Mouse (Mus musculus) R1 (cell line): Measurements from ENCODE around the gene Atxn2.
"Not testable (repeated sequence)": the region's sequence is repeated elsewhere in the genome, so short reads cannot be mapped to it uniquely, and the experiment has no call there.

Experiments used
- DNase-seq: peaks from one replicate; pipeline ENCODE4 v3.0.0-alpha.2; 2018; ENCODE audit warnings: low read depth, low spot score

Atxn2 gene

DNA sequence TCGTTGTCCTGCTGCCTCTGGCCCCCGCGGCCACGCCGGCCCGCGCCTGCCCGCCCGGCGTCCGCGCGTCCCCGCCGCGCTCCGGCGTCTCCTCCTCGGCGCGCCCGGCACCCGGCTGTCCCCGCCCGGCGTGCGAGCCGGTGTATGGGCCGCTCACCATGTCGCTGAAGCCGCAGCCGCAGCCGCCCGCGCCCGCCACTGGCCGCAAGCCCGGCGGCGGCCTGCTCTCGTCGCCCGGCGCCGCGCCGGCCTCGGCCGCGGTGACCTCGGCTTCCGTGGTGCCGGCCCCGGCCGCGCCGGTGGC is 743 bp downstream of the Atxn2 start:
- DNase-seq, result no peak

GRCm38 (mm10) chr5:121712232-121712933 is 1.2 kb downstream of the Atxn2 start:
- DNase-seq, result peak; percentile 57

DNA sequence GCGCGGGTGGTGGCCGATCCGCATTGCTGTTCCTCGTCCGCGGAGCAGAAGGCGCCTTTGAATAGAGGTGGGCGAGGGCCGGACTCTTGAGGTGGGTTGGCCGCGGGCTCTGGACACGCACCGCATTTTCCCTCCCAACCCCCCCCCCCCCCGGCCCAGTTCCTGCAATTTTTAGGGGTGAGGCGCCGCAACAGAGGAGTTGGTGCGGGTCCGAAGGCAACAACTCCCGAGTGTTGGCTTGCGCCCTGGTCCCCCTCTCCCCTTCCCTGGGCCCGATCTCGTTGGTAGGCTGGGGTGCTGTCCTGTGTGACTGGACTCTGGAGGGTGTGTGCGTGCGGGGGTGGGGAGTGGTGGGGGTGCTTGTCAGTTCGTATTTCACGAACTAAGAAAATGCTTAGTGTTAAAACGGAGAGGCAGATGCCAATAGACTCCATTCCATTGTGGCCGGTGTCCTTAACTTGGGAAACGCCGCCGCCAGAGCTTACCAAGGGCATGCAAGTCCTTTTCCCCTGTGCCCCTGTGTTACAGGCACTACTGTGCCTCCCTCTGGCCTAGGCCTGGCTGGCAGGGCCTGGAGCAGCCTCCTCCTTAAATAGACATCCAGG is 1.9 kb downstream of the Atxn2 start:
- no peak for DNase-seq

DNA sequence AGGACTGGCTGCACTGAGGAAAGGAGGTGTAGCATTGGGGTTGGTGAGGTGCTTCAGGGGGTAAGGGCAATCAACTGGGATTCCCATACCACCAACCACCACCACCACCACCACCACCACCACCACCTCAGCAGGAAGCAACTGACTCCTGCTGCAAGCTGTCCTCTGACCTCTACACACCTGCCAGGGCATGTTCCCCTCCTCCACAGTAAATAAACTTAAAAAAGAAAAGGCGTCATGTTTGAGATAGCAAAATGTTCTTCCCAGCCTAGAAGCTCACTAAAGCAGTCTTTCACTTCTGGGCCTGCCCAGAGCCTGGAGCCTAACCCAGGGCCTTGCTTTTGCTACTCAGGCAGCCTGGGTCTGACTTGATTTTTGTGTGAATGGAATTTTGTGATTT is 3.2 kb downstream of the Atxn2 start:
- no peak for DNase-seq

GRCm38 (mm10) chr5:121714928-121715327 is 3.8 kb downstream of the Atxn2 start:
- DNase-seq, result no peak

DNA sequence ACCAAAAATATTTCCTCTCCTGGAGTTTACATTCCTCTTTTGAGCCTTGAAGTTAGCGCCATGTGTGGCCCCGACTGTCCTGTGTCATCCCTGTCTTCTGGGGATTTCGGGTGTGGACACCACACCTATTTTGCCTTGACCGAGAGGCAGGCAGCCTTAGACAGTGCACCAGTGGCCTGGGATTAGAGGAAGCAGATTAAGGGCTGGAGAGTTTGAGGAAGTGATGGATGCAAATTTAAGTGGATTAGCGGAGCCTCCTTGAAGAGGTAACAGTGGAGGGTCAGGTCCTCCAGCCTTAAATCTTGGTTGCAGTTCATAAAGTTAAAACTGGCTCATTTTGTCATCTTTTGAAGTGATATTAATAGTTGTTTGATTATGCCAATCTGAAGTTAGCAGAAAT is 7.3 kb downstream of the Atxn2 start:
- DNase-seq, result no peak

- peak; percentile 50 for DNase-seq
Observed at GRCm38 (mm10) chr5:121720888-121721585, 9.9 kb downstream of the Atxn2 start.

- no peak for DNase-seq
Observed at GRCm38 (mm10) chr5:121721841-121722240, 10.7 kb downstream of the Atxn2 start.

DNA sequence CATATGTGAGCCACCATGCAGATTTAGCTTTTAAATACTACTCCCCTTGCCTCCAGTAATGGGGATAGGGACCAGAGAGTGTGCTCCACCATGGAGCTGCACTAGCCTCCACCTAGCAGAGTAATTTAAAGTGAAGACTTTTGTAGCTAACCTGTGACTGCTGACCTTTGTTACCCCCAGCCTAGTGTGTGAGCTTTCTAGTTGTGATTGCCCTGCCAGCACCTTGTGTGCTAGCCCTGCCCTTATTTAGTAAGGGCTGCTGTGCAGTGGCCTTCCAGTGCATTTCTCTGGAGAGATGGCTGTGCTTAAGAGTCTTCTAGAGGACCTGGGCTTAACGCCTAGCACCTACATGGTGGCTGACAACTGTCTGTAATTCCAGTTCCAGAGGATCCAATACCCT is 13.5 kb downstream of the Atxn2 start:
- DNase-seq, result no peak

DNA sequence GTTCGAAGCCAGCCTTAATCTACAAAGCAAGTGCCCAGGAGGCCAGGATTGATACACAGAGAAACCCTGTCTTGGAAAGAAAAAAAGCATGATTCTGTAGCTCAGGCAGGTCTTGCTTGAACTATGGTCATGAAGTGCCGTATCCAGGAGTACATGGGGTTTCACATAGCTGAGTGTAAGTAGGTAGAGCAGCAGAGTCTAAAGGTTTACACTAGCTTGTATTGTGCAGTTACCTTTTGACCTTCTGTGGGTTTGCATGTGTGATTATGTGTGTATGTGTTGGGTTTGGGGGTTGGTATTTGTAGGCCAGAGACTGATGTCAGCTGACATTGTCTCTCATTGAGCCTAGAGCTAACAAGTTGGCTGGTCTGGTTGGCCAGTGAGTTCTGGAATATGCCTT is 18.9 kb downstream of the Atxn2 start:
- DNase-seq, result no peak

GRCm38 (mm10) chr5:121736641-121737040 is 25.5 kb downstream of the Atxn2 start:
- DNase-seq, result no peak

- DNase-seq, result not testable (repeated sequence)
Observed at GRCm38 (mm10) chr5:121738162-121738561, 27.0 kb downstream of the Atxn2 start.

GRCm38 (mm10) chr5:121738576-121739191 is 27.5 kb downstream of the Atxn2 start:
- DNase-seq, result no peak

- no peak for DNase-seq
Observed at GRCm38 (mm10) chr5:121740516-121740915, 29.4 kb downstream of the Atxn2 start.

- DNase-seq, result no peak
Observed at GRCm38 (mm10) chr5:121742915-121743314, 31.8 kb downstream of the Atxn2 start.

- DNase-seq, result not testable (repeated sequence)
Observed at GRCm38 (mm10) chr5:121747884-121748594, 36.9 kb downstream of the Atxn2 start.

DNA sequence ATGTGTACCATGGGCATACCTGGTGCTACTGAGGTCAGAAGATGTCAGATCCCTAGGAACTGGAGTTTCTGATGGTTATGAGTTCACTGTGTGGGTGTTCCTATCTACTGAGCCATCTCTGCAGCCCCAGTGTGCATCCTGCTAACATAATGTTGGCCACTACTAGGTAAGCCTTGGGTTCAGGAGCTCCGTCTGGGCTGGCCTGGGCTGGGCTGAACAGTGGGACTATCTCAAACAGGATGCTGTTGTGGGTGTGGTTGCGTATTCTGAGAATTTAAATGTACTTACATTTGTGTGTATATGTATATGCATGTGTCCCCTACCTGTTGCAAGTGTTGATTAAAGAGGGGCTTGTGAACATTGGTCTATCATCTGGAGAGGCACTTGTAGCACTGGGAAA is 38.5 kb downstream of the Atxn2 start:
- no peak for DNase-seq

DNA sequence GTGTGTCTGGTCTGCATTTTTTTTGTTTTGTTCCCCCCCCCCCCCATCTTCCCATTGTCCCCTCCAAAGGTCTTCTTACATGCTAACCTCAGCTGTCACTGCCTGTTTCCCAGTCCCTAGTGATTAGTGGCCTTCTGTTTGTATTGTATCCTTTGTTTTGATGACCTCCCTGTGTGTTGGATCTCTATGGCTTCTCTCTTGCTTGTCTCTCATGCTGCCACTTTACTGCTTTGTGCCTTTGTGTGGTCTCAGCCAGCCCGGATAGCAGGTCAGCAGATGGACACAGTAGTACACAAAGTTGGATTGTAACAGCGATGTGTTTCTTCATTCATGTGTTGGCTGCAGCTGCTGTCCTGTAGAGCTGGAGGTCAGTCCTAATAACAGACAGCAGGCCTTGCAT is 46.8 kb downstream of the Atxn2 start:
- DNase-seq, result no peak

GRCm38 (mm10) chr5:121758341-121758740 is 47.2 kb downstream of the Atxn2 start:
- DNase-seq, result no peak

DNA sequence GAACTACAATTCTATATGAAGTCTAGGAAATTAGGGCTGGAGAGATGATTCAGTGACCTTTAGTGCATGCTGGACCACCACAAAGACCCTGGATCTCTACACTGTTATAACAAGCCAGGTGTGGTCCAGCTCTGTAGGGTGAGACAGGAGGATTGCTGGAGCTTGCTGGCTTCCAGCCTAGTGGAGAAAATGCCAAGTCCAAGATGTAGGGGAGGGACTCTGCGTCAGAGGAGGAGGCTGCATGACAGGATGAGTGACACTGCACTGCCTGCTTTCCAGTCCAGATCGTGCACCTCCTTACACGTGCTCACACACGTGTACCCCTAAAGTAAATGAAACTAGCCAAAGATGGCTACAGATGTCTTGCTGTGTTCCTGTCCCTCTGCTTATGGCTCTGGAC is 48.8 kb downstream of the Atxn2 start:
- no peak for DNase-seq

GRCm38 (mm10) chr5:121761459-121761858 is 50.3 kb downstream of the Atxn2 start:
- DNase-seq, result no peak

GRCm38 (mm10) chr5:121762949-121763348 is 51.8 kb downstream of the Atxn2 start:
- no peak for DNase-seq
